Mouse (Mus musculus) forebrain, embryonic 13.5 days (tissue): ENCODE results near the gene Dhps. TPM values are rescaled to one million over a fixed set of nuclear protein-coding genes. Genes with fewer than 3 reads are reported as not detected.
A peak's percentile ranks its signal among the peaks of the same experiment; 100 is the strongest.

Experiments
- ATAC-seq: fragments of 200-750 bp; cut with Nextera tagmentation; 2 replicates; pipeline ENCODE4 v1.8.0; 2017
- H3K27ac ChIP-seq: fragments of 300-500 bp; sonication (generic); 2 replicates; pipeline ENCODE4 v1.5.1; 2015; ENCODE audit warnings: inconsistent platforms, mild to moderate bottlenecking, moderate library complexity
- H3K27me3 ChIP-seq: fragments of 300-500 bp; sonication (generic); 2 replicates; pipeline ENCODE4 v1.6.1; 2015; ENCODE audit warnings: mild to moderate bottlenecking, inconsistent platforms
- H3K36me3 ChIP-seq: fragments of 300-500 bp; sonication (generic); 2 replicates; pipeline ENCODE4 v1.6.1; 2015; ENCODE audit warnings: mild to moderate bottlenecking, inconsistent platforms; ENCODE audit not compliant: poor library complexity, severe bottlenecking
- H3K4me1 ChIP-seq: fragments of 300-500 bp; sonication (generic); 2 replicates; pipeline ENCODE4 v1.6.1; 2015; ENCODE audit warnings: inconsistent platforms
- H3K4me2 ChIP-seq: fragments of 300-500 bp; sonication (generic); 2 replicates; pipeline ENCODE4 v1.6.1; 2015; ENCODE audit warnings: inconsistent platforms, mild to moderate bottlenecking, moderate library complexity
- H3K4me3 ChIP-seq: fragments of 300-500 bp; sonication (generic); 2 replicates; pipeline ENCODE4 v1.5.1; 2015; ENCODE audit warnings: mild to moderate bottlenecking, inconsistent platforms
- H3K9ac ChIP-seq: fragments of 300-500 bp; sonication (generic); 2 replicates; pipeline ENCODE4 v1.6.1; 2015; ENCODE audit warnings: mild to moderate bottlenecking, inconsistent platforms
- H3K9me3 ChIP-seq: fragments of 300-500 bp; sonication (generic); replicated peaks from 2 replicates; pipeline ENCODE4 v1.6.1; 2016; ENCODE audit warnings: inconsistent platforms
- WGBS: fragments of 180-500 bp; shearing (Covaris S2); methylation state at CpG from one replicate; pipeline ENCODE4 v1.1.7; 2015; 5-methylcytosine and 5-hydroxymethylcytosine counted together
- polyA plus RNA-seq: library from polyadenylated mRNA; unstranded; fragments of >200 nt; fragmentation: Nextera tagmentation; extraction: Ambion mirVana; gene quantifications from 2 replicates; pipeline ENCODE4 v1.2.1, GENCODE M21; 2015

Gene Dhps
- polyA plus RNA-seq, 1 experiment from 2014 or later: 79.5 TPM

DNA sequence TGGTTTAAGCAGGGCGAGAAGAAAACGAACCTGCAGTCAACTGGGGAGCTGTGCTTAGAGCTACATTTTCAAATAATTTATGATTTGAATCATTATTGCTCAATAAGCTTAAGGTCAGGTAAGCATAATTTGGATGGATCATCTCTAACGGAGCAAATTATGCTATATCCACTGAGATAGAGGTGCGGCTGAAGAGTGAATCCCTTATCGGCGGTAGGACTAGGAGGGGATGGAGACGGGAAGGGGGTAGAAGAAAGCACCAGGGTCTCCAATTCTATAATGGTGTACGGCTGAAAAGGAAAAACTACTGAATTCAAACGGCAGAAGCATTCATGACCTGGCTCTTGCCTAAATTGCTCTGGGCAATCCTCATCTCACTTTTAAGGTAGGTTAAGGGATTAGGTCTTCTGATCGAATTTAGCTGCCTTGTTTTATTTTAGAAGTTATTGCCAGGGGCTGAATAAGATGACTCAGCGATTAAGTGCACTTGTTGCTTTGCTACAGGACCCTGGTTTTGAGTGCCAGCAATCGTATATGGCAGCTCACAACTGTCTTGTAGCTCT lies 36.3 kb upstream of the Dhps start:
- Histone ChIP-seq H3K4me3 (peak overlapping the region; percentile 86), H3K9ac (peak overlapping the region; percentile 72), H3K4me1 (peaks cover 35% of the 10 kb centered on the region), H3K9me3 (no peaks in the 10 kb centered on the region), H3K27ac (0 out of 2 replicates have a peak overlapping the region, but pooled peaks have one; percentile 83), H3K36me3 (peaks cover 35% of the 10 kb centered on the region), H3K4me2 (peak overlapping the region; percentile 98), H3K27me3 (no peaks in the 10 kb centered on the region)
- 7% methylated on average over 12 of the region's 12 CpGs for WGBS
- no peak for ATAC-seq

- Histone ChIP-seq H3K9ac (peak overlapping the region; percentile 72), H3K4me1 (peaks cover 35% of the 10 kb centered on the region), H3K4me2 (peak overlapping the region; percentile 98), H3K4me3 (peak overlapping the region; percentile 86), H3K27ac (peak overlapping the region; percentile 83), H3K9me3 (no peaks in the 10 kb centered on the region), H3K27me3 (no peaks in the 10 kb centered on the region), H3K36me3 (peaks cover 35% of the 10 kb centered on the region)
- peak; percentile 3; the same call in 1 of the 2 replicates for ATAC-seq
- WGBS: 1% methylated on average over 15 of the region's 15 CpGs
Observed at GRCm38 (mm10) chr8:85035728-85036310, 35.7 kb upstream of the Dhps start.

- Histone ChIP-seq H3K27ac (peak overlapping the region; percentile 83), H3K4me1 (peaks cover 35% of the 10 kb centered on the region), H3K27me3 (no peaks in the 10 kb centered on the region), H3K9ac (peak overlapping the region; percentile 72), H3K4me3 (peak overlapping the region; percentile 86), H3K9me3 (no peaks in the 10 kb centered on the region), H3K36me3 (peaks cover 36% of the 10 kb centered on the region), H3K4me2 (peak overlapping the region; percentile 98)
- under 1% methylated on average over 9 of the region's 9 CpGs for WGBS
- ATAC-seq: peak; percentile 55
Observed at GRCm38 (mm10) chr8:85036381-85036717, 35.2 kb upstream of the Dhps start.

DNA sequence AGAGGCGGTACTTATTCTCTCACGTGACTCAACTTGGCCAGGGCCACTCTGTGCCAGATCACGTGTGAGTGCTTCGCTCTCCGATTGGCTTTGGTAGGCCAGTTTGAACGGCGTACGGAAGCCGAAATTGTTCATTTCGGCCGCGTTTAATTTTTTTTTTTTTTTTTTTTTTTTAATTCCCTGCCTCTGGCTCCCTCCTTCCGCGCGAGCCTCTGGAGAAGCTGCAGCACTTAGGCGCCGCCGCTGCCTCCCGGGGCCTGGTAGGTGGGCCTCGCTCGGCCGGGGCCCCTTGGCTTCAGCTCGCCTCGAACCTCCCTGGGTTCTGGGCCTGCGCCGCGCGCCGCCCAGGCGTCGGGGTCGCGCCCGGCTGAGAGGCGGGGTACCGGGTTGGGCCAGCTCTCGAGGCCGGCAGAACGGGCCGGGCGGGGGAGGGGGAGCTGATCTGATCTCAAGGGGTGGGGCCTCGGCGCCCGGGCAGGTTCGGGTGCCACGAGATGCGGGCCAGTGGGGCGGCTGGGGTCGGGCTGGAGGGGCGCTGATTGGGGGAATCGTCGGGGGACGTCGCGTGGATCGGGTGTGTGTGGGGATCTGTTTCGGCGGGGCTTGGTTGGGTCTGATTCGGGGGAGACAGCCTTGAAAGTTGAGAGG lies 34.7 kb upstream of the Dhps start, which contains the start of gene Tnpo2:
Gene Tnpo2 (plus strand): TSS at position 198 of the 648 bp plus-strand sequence.
- peaks cover 36% of the 10 kb centered on the region for H3K36me3 ChIP-seq
- ATAC-seq: peak; percentile 93
- H3K4me1 ChIP-seq: peaks cover 35% of the 10 kb centered on the region
- H3K9me3 ChIP-seq: no peaks in the 10 kb centered on the region
- peak within 1 kb of the TSS; percentile 86 for H3K4me3 ChIP-seq
- H3K4me2 ChIP-seq: peak within 1 kb of the TSS; percentile 98
- peak within 1 kb of the TSS; percentile 94 for H3K9ac ChIP-seq
- under 1% methylated on average over 57 of the region's 59 CpGs for WGBS
- H3K27me3 ChIP-seq: no peaks in the 10 kb centered on the region
- peak within 1 kb of the TSS; percentile 99 for H3K27ac ChIP-seq

GRCm38 (mm10) chr8:85037366-85037680 lies 34.2 kb upstream of the Dhps start:
- H3K9ac ChIP-seq: peak overlapping the region; percentile 94
- peaks cover 36% of the 10 kb centered on the region for H3K36me3 ChIP-seq
- WGBS: 2% methylated on average over 14 of the region's 14 CpGs
- H3K4me2 ChIP-seq: peak overlapping the region; percentile 98
- peak; percentile 63 for ATAC-seq
- peaks cover 35% of the 10 kb centered on the region for H3K4me1 ChIP-seq
- H3K4me3 ChIP-seq: peak overlapping the region; percentile 86
- H3K27me3 ChIP-seq: no peaks in the 10 kb centered on the region
- peak overlapping the region; percentile 99 for H3K27ac ChIP-seq
- no peaks in the 10 kb centered on the region for H3K9me3 ChIP-seq

DNA sequence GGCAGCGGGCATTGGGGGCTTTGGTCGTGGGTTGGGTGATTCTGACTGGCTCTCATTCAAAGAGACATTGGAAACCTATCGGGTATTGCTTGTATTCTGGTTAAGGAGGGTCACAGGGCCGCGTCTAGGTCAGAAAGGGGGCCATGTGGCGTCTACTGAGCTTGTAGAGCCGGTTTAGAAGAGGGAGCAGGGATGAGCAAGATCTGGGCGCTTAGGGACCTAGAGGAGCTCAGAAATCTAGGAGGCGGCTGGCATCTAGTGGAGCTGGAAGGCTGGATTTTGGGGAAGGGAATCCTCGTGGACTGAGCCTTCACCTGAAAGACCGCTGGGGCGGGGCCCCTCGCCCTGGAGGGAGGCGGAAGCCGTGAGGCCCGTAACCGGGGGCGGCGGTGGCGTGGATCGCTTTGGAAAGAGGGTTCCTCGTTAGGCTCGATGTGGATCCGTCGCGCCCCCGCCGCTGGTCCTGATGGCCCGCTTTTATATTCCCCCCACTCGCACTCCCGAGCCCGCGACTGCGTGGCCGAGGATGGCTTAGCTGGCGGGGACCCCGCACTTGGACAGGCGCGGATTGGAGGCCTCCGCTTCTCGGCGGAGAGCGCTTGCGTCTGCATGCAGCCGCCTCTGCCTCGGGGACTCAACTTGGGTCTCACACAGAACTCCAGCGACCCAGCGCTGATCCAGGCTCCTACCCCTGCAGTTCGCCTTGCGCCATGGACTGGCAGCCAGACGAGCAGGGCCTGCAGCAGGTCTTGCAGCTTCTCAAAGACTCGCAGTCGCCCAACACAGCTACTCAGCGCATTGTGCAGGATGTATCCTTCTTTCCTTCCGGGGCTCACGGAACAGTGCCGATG lies 33.7 kb upstream of the Dhps start:
- Histone ChIP-seq H3K36me3 (peaks cover 34% of the 10 kb centered on the region), H3K9me3 (no peaks in the 10 kb centered on the region), H3K27ac (peak overlapping the region; percentile 99), H3K9ac (peak overlapping the region; percentile 94), H3K4me2 (peak overlapping the region; percentile 98), H3K4me3 (peak overlapping the region; percentile 86), H3K4me1 (peaks cover 35% of the 10 kb centered on the region), H3K27me3 (no peaks in the 10 kb centered on the region)
- under 1% methylated on average over 57 of the region's 57 CpGs for WGBS
- no peak for ATAC-seq

DNA sequence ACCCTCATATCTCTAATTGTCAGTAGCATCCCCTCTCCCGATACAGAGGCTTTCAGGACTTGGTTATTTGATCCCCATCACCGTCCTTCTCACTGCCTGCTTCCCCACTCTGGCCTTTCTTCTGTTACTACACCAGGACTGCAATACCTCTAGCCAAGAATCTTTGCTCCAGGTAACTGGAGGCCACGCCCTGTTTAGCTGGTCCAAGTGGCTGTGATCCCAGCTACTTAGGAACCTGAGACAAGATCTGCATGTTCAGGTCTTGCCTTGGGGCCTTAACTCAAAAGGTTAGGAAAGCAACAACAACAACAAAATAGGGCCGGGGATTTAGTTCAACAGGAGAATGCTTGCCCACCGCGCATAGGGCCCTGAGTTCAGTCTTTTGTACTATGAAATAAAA lies 27.9 kb upstream of the Dhps start:
- no peak overlapping the region for H3K4me2 ChIP-seq
- no peak overlapping the region for H3K9ac ChIP-seq
- H3K4me3 ChIP-seq: no peak overlapping the region
- no peaks in the 10 kb centered on the region for H3K27me3 ChIP-seq
- peaks cover 13% of the 10 kb centered on the region for H3K4me1 ChIP-seq
- no peaks in the 10 kb centered on the region for H3K9me3 ChIP-seq
- 94% methylated on average over 6 of the region's 6 CpGs for WGBS
- H3K27ac ChIP-seq: no peak overlapping the region
- peaks cover 79% of the 10 kb centered on the region for H3K36me3 ChIP-seq
- ATAC-seq: no peak

GRCm38 (mm10) chr8:85057367-85057766 lies 14.2 kb upstream of the Dhps start:
- Histone ChIP-seq H3K4me1 (peaks cover 22% of the 10 kb centered on the region), H3K4me2 (no peak overlapping the region), H3K9ac (no peak overlapping the region), H3K27ac (no peak overlapping the region), H3K27me3 (no peaks in the 10 kb centered on the region), H3K36me3 (peaks cover 55% of the 10 kb centered on the region), H3K9me3 (no peaks in the 10 kb centered on the region), H3K4me3 (no peak overlapping the region)
- WGBS: 87% methylated on average over 7 of the region's 7 CpGs
- ATAC-seq: no peak

DNA sequence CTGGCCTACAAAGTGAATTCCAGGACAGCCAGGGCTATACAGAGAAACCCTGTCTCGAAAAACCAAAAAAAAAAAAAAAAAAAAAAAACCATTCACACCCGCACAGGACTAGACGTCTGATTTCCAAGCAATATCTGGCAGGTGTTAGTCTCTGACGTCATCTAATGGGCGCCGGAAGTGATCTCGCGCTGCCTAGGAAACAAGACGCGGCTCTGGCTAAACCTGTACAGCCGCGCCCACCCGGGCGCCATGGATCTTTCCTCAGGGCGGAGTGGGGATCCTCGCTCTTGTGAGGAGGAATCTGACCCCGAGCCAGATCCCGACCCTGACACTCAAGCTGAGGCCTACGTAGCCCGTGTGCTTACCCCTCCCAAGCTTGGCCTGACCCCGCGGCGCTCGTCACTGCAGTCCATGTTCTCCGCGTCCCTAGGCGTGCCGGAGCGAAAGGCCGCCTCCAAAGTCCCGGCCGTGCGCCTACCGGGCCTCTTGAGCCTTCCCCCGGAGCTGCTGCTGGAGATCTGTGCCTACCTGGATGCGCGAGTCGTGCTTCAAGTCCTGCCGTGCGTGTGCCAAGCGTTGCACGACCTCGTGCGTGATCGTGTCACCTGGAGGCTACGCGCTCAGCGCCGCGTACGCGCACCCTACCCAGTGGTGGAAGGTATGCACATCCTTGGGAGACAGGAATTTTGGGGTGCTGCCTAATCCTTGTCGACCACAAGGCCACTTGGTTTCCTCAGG lies 11.5 kb upstream of the Dhps start, which contains the start of gene Fbxw9:
Gene Fbxw9 (plus strand): TSS at position 177 of the 738 bp plus-strand sequence.
- peak; percentile 95 for ATAC-seq
- Histone ChIP-seq H3K4me1 (peaks cover 23% of the 10 kb centered on the region), H3K27me3 (no peaks in the 10 kb centered on the region), H3K36me3 (peaks cover 43% of the 10 kb centered on the region), H3K4me3 (peak within 1 kb of the TSS; percentile 93), H3K27ac (no peak within 1 kb of the TSS), H3K9me3 (no peaks in the 10 kb centered on the region), H3K9ac (peak within 1 kb of the TSS; percentile 78), H3K4me2 (peak within 1 kb of the TSS; percentile 98)
- under 1% methylated on average over 52 of the region's 53 CpGs for WGBS

DNA sequence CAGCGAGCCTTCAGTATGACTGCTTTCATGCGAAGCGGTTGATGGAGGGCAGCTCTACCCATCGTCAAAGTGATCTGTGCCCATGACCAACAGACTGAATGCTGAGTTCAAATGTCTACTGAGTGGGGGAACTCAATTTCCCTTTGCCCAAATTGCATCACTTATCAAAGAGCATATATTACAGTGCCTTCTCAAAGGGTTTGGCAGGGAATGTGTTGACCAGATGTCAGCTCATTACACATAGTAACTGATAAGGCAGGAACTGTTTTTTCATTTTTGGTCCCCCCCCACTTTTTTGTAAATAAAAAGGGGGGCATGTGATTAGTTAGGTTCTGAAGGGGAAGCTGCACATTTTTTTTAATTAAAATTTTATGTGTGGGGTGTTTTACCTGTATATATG lies 9.0 kb upstream of the Dhps start:
- Histone ChIP-seq H3K36me3 (peaks cover 43% of the 10 kb centered on the region), H3K4me2 (no peak overlapping the region), H3K9me3 (no peaks in the 10 kb centered on the region), H3K4me3 (no peak overlapping the region), H3K27me3 (no peaks in the 10 kb centered on the region), H3K4me1 (peaks cover 23% of the 10 kb centered on the region), H3K27ac (no peak overlapping the region), H3K9ac (no peak overlapping the region)
- 94% methylated on average over 4 of the region's 4 CpGs for WGBS
- ATAC-seq: no peak

GRCm38 (mm10) chr8:85065213-85065612 lies 6.3 kb upstream of the Dhps start:
- 43% methylated on average over 2 of the region's 2 CpGs for WGBS
- Histone ChIP-seq H3K4me1 (peaks cover 22% of the 10 kb centered on the region), H3K4me3 (no peak overlapping the region), H3K36me3 (peaks cover 52% of the 10 kb centered on the region), H3K9me3 (no peaks in the 10 kb centered on the region), H3K27me3 (no peaks in the 10 kb centered on the region), H3K4me2 (no peak overlapping the region), H3K27ac (no peak overlapping the region), H3K9ac (no peak overlapping the region)
- no peak for ATAC-seq
